Mouse (Mus musculus) neural tube, embryonic 13.5 days (tissue): ENCODE data around the gene Hmga2. TPM values are rescaled to one million over a fixed set of nuclear protein-coding genes. Genes with fewer than 3 reads are reported as not detected.

Source experiments
- ATAC-seq: fragments of 200-750 bp; cut with Nextera tagmentation; 2 replicates; pipeline ENCODE4 v1.8.0; 2017; ENCODE audit warnings: low read depth, mild to moderate bottlenecking, moderate TSS enrichment, moderate library complexity
- H3K27ac ChIP-seq: fragments of 300-500 bp; sonication (generic); replicated peaks from 2 replicates; pipeline ENCODE4 v1.5.1; 2015; ENCODE audit warnings: moderate library complexity, mild to moderate bottlenecking, inconsistent platforms
- H3K27me3 ChIP-seq: fragments of 300-500 bp; sonication (generic); 2 replicates; pipeline ENCODE4 v1.6.1; 2015; ENCODE audit warnings: mild to moderate bottlenecking, inconsistent platforms
- H3K36me3 ChIP-seq: fragments of 300-500 bp; sonication (generic); 2 replicates; pipeline ENCODE4 v1.6.1; 2015; ENCODE audit warnings: mild to moderate bottlenecking, inconsistent platforms
- H3K4me1 ChIP-seq: fragments of 300-500 bp; sonication (generic); replicated peaks from 2 replicates; pipeline ENCODE4 v1.6.1; 2015; ENCODE audit warnings: inconsistent platforms
- H3K4me2 ChIP-seq: fragments of 300-500 bp; sonication (generic); 2 replicates; pipeline ENCODE4 v1.6.1; 2015; ENCODE audit warnings: inconsistent platforms, mild to moderate bottlenecking, moderate library complexity
- H3K4me3 ChIP-seq: fragments of 300-500 bp; sonication (generic); 2 replicates; pipeline ENCODE4 v1.5.1; 2015; ENCODE audit warnings: mild to moderate bottlenecking, inconsistent platforms
- H3K9ac ChIP-seq: fragments of 300-500 bp; sonication (generic); 2 replicates; pipeline ENCODE4 v1.6.1; 2015; ENCODE audit warnings: moderate library complexity, mild to moderate bottlenecking, inconsistent platforms
- H3K9me3 ChIP-seq: fragments of 300-500 bp; sonication (generic); 2 replicates; pipeline ENCODE4 v1.6.1; 2016; ENCODE audit warnings: inconsistent platforms
- WGBS: fragments of 180-500 bp; shearing (Covaris S2); methylation state at CpG from one replicate; pipeline ENCODE4 v1.1.7; 2015; 5-methylcytosine and 5-hydroxymethylcytosine counted together
- microRNA counts: library from miRNA; unstranded; fragments of <30 nt; microRNA quantifications from one replicate; lab custom pipeline; 2016
- microRNA-seq: library from miRNA; unstranded; fragments of <30 nt; microRNA quantifications from one replicate; pipeline ENCODE4, GENCODE M21; 2016
- polyA plus RNA-seq: library from polyadenylated mRNA; unstranded; fragments of >200 nt; fragmentation: Nextera tagmentation; extraction: Ambion mirVana; gene quantifications from 2 replicates; pipeline ENCODE4 v1.2.1, GENCODE M21; 2015

Hmga2 gene
- polyA plus RNA-seq, 1 experiment from 2014 or later = 3.7 TPM

GRCm38 (mm10) chr10:120319614-120320013 lies 156.7 kb downstream of the Hmga2 start:
- 88% methylated on average over 12 of the region's 12 CpGs for WGBS
- no peaks in the 10 kb centered on the region for H3K4me1 ChIP-seq

More at GRCm38 (mm10) chr10:120319614-120320013, 156.7 kb downstream of the Hmga2 start:
- Histone ChIP-seq H3K36me3 (no peaks in the 10 kb centered on the region), H3K27ac (no peak overlapping the region), H3K9ac (no peak overlapping the region), H3K9me3 (no peaks in the 10 kb centered on the region), H3K4me2 (no peak overlapping the region), H3K4me3 (no peak overlapping the region), H3K27me3 (no peaks in the 10 kb centered on the region)
- no peak for ATAC-seq

MicroRNAs encoded within 50 kb of the gene (microRNA counts, 519-probe panel; counts per million panel counts)
- not detected for microRNA mmu-miR-763 (lab: Ali Mortazavi, UCI)

Small RNA genes within 50 kb of the gene (microRNA-seq; reads per million reads assigned to microRNA genes)
- not detected for gene Mir763

Other genes starting within 250 kb of the Hmga2 start
- gene Llph, start 249.4 kb downstream of the Hmga2 start, polyA plus RNA-seq = 38.0 and 44.2 TPM in 2 replicates